Mouse (Mus musculus) neutrophil, adult 5-6 weeks (primary cell): ENCODE results near the gene Olfr1107. TPM values are rescaled to one million over a fixed set of nuclear protein-coding genes. Genes with fewer than 3 reads are reported as not detected.

Source experiments
- ATAC-seq: fragments of 151-379, 151-347 bp; 2 replicates; pipeline ENCODE4 v1.8.0; 2017; ENCODE audit warnings: mild to moderate bottlenecking, moderate TSS enrichment; ENCODE audit not compliant: insufficient number of reproducible peaks, poor library complexity, low FRiP score, severe bottlenecking; ENCODE audit errors: extremely low read depth
- total RNA-seq: library from RNA; stranded (forward); fragments of 200-1000 nt; gene quantifications from 2 replicates; pipeline ENCODE4 v1.2.3, GENCODE M21; 2017

Gene Olfr1107
- not detected in 2 replicates for total RNA-seq

DNA sequence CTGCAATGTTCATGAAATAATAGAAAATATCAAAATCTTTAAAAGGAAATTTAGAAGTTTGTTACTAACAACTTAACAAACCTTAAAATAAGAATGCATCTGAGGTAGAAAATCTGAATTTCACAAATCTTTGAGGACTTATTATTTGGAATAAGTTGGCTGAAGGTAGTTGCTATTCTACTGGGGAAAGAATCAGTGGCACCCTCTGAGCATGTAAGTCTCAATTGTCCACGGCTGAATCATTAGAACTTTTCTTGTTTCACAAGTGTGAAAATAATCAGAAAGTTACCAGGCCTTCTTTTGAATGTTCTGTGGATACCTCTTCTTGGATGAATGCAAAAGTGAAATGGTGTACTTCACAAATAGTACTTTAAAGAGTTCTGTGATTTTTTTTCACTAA is at the start of gene Olfr1107:
Gene Olfr1107, minus strand, starts transcription at position 101 of the 400 bp plus-strand sequence.
- no peak for ATAC-seq

DNA sequence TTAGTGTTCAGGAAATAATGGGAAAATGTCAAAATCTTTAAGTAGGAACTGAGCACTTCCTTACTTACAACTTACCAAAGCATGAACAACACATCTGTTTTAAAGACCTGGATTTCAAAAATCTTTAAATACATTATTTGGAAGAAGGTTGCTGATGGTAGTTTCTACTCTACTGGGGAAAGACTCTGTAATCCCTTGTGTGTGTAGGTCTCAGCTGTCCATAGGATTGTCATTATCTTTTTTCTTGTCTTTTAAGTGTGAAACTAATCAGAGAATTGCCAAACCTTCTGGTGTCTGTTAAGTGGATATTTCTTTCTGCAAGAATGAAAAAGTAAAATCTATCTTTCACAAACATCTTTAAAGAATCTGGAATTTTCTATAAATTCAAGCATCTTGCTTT is 38.9 kb upstream of the Olfr1107 start, which contains the start of gene Olfr259:
Gene Olfr259, minus strand, starts transcription at position 101 of the 400 bp plus-strand sequence.
- ATAC-seq, result no peak

DNA sequence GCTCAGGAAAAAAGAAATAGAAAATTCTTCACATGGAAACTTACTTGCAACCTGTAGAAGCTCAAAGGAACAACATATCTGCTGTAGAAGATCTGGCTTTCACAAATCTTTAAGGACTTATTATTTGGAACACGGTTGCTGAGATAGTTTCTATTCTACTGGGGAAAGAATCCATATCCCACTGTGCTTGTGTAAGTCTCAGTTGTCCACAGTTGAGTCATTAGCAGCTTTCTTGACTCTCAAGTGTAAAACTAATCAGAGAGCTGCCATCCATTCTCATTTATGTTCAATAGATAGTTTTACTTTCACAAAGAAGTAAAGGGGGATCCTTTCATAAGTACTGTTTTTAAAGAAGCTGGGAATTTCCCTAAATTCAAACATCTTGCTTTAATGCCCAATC is 20.3 kb upstream of the Olfr1107 start, which contains the start of gene Olfr1109:
Gene Olfr1109, minus strand, starts transcription at position 101 of the 400 bp plus-strand sequence.
- no peak for ATAC-seq

DNA sequence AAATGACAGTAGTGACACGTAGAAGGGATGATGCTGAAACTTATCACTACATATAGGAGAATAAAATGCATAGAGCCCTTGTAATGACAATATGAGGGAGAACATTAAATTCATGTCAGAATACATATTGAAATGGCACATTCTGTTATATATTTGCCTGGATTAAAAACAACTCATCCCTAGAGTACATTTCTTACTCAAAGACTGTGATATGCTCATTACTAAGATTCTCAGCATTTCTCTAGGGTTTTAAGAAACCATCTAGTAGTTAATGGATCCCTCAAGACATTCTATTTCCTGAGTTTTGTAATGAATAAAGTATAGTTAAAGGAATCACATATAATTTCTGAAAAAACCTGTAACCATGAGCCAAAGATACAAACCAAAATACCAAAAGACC is 23.4 kb downstream of the Olfr1107 start, which contains the start of gene Olfr1106:
Gene Olfr1106, minus strand, starts transcription at position 101 of the 400 bp plus-strand sequence.
- ATAC-seq, result no peak

DNA sequence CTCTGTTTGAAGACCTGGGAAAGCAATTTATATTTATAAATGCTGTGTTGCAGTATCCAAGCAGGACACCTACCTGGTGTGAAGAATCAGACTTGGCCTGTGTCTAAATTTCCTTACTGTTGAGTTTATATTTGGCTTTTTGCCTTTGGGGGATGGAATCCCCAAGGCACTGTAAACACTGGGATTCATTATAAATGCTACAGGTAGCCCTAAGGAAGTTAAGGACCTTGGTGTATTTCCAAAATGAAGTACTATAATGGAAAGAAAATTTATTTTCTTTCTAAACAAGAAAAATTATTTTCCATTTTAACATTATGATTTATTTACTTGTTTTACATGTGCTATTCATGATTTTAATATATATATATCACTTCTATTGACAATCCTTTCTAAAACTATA is 39.2 kb downstream of the Olfr1107 start, which contains the start of gene Olfr1105:
Gene Olfr1105, minus strand, starts transcription at position 101 of the 400 bp plus-strand sequence.
- no peak for ATAC-seq

DNA sequence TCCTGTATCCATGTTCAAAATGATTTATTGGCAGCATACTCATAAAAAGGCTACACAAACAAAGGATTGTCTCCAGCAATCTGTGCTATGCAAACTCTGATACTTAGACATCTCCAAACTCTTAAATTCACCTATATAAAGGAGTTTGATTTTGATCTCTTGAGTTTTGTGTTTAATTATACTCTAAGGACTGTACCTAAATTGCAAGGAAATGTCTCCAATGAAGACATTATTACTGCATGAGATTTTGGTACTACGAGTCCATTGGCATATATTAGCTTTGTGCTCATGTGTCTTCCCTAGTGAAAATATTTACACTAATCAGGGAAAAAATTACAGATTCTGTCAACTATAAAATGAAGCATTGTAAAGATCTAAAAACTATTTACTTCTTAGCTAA is 48.6 kb downstream of the Olfr1107 start, which contains the start of gene Olfr1104:
Gene Olfr1104, minus strand, starts transcription at position 101 of the 400 bp plus-strand sequence.
- ATAC-seq, result no peak

Other genes starting within 250 kb of the Olfr1107 start
- not detected in 2 replicates for gene Olfr1095, start 224.1 kb downstream of the Olfr1107 start, total RNA-seq
- gene Gm13723, start 201.0 kb downstream of the Olfr1107 start, total RNA-seq, result not detected in 2 replicates
- not detected in 2 replicates for gene Olfr1097, start 183.6 kb downstream of the Olfr1107 start, total RNA-seq
- not detected in 2 replicates for gene Olfr1098, start 151.3 kb downstream of the Olfr1107 start, total RNA-seq
- 0.12 TPM in 1 of 2 replicates, not detected in the other for gene Olfr1099, start 115.1 kb downstream of the Olfr1107 start, total RNA-seq
- not detected in 2 replicates for gene Olfr1100, start 95.9 kb downstream of the Olfr1107 start, total RNA-seq
- gene Olfr1101, start 84.6 kb downstream of the Olfr1107 start, total RNA-seq, result not detected in 2 replicates
- gene Olfr1102, start 77.4 kb downstream of the Olfr1107 start, total RNA-seq, result not detected in 2 replicates
- not detected in 2 replicates for gene Olfr1104, start 48.7 kb downstream of the Olfr1107 start, total RNA-seq
- 0.49 TPM in 1 of 2 replicates, not detected in the other for gene Olfr1105, start 39.3 kb downstream of the Olfr1107 start, total RNA-seq
- gene Olfr1106, start 23.5 kb downstream of the Olfr1107 start, total RNA-seq, result not detected in 2 replicates
- not detected in 2 replicates for gene Olfr1109, start 20.2 kb upstream of the Olfr1107 start, total RNA-seq
- not detected in 2 replicates for gene Olfr259, start 38.8 kb upstream of the Olfr1107 start, total RNA-seq
- not detected in 2 replicates for gene Olfr1110, start 64.5 kb upstream of the Olfr1107 start, total RNA-seq
- not detected in 2 replicates for gene Olfr1111, start 76.8 kb upstream of the Olfr1107 start, total RNA-seq
- not detected in 2 replicates for gene Olfr1112, start 112.0 kb upstream of the Olfr1107 start, total RNA-seq
- gene Olfr1113, start 133.2 kb upstream of the Olfr1107 start, total RNA-seq, result not detected in 2 replicates
- gene Olfr1115, start 172.2 kb upstream of the Olfr1107 start, total RNA-seq, result not detected in 2 replicates
- 0.12 and 0.25 TPM in 2 replicates for gene Olfr1116, start 191.7 kb upstream of the Olfr1107 start, total RNA-seq
- gene Olfr1118, start 231.8 kb upstream of the Olfr1107 start, total RNA-seq, result 0.49 TPM in 1 of 2 replicates, not detected in the other